Mouse (Mus musculus): ENCODE data around the gene Chst4.
"Not testable (repeated sequence)": the region's sequence is repeated elsewhere in the genome, so short reads cannot be mapped to it uniquely, and the experiment has no call there.

GRCm38 (mm10) chr8:110033771-110034170, 5.8 kb downstream of the Chst4 start:
- TF ChIP-seq CTCF, EP300 (IDR thresholded peaks at IDR 0.05; ENCODE audit: low read depth): not testable (repeated sequence)
